Mouse (Mus musculus): ENCODE data around the gene Cldn34c1. TPM values are rescaled to one million over a fixed set of nuclear protein-coding genes. Genes with fewer than 3 reads are reported as not detected.

Cldn34c1 gene
- polyA plus RNA-seq (2012) = 0.67 and 1.2 TPM in 2 replicates

GRCm38 (mm10) chrX:123103291-123104260 lies at the start of gene Cldn34c1:
Cldn34c1 (plus strand) TSS chrX:123103495.

DNA sequence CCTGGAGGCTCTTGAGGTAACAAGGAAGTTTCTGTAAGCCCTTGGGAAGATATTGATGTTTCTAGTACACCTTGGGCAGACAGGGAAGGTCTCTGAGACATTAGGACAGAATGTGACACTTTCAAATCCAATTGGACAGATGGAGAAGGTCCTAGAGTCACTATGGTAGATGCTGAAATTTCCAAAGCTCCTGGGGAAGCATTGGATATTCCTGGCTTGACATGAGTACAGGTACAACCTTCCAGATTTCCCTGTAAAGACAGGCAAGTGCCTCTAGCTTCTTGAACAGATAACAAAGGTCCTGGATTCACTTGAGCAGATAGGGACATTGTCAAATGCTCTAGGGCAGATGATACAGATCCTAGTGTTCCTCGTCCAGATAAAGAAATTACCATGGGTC lies 119.1 kb downstream of the Cldn34c1 start, which contains the start of gene Srsx:
Srsx (minus strand) TSS at position 101 of the 400 bp plus-strand sequence.

Other genes starting within 250 kb of the Cldn34c1 start
- gene Gm17521, start 73.8 kb upstream of the Cldn34c1 start, polyA plus RNA-seq (2012) = not detected in 2 replicates
- not detected in 2 replicates for gene Srsx, start 119.0 kb downstream of the Cldn34c1 start, polyA plus RNA-seq (2012)
- not detected in 2 replicates for gene Gm17577, start 143.4 kb downstream of the Cldn34c1 start, polyA plus RNA-seq (2012)